Mouse (Mus musculus) splenic B cell, adult 2 months (primary cell): ENCODE measurements around the gene Trim15.

Experiments
- DNase-seq: peaks from one replicate; pipeline ENCODE4 v3.0.0-alpha.2; 2011; ENCODE audit warnings: low read depth, low spot score
- H3K27me3 ChIP-seq: 2 replicates; pipeline ENCODE4 v1.6.1; 2012; ENCODE audit warnings: mild to moderate bottlenecking, low read length, moderate library complexity, mixed read lengths; ENCODE audit not compliant: control insufficient read depth, poor library complexity, insufficient read depth, severe bottlenecking
- H3K36me3 ChIP-seq: 2 replicates; pipeline ENCODE4 v1.6.1; 2012; ENCODE audit warnings: mild to moderate bottlenecking, low read length, moderate library complexity, mixed read lengths; ENCODE audit not compliant: control insufficient read depth, poor library complexity, insufficient read depth, severe bottlenecking

Trim15 gene

GRCm38 (mm10) chr17:36849992-36850391 lies 17.0 kb downstream of the Trim15 start:
- Histone ChIP-seq H3K36me3 (peaks cover 11% of the 10 kb centered on the region), H3K27me3 (no peaks in the 10 kb centered on the region)
- DNase-seq = no peak

- H3K36me3 ChIP-seq = peaks cover 11% of the 10 kb centered on the region
- H3K27me3 ChIP-seq = no peaks in the 10 kb centered on the region
- DNase-seq = no peak
These were observed 18.1 kb downstream of the Trim15 start for GRCm38 (mm10) chr17:36848911-36849310.

GRCm38 (mm10) chr17:36844725-36845124 lies 22.3 kb downstream of the Trim15 start:
- peaks cover 5% of the 10 kb centered on the region; the same call in 1 of the 2 replicates for H3K36me3 ChIP-seq
- no peaks in the 10 kb centered on the region for H3K27me3 ChIP-seq
- DNase-seq = no peak

- DNase-seq = no peak
- peaks cover 5% of the 10 kb centered on the region; the same call in 1 of the 2 replicates for H3K36me3 ChIP-seq
These were observed 22.7 kb downstream of the Trim15 start for GRCm38 (mm10) chr17:36844286-36844719.

GRCm38 (mm10) chr17:36843696-36844095 lies 23.3 kb downstream of the Trim15 start:
- peaks cover 3% of the 10 kb centered on the region; the same call in 1 of the 2 replicates for H3K36me3 ChIP-seq
- DNase-seq = no peak
- H3K27me3 ChIP-seq = no peaks in the 10 kb centered on the region

More at GRCm38 (mm10) chr17:36844286-36844719, 22.7 kb downstream of the Trim15 start:
- H3K27me3 ChIP-seq = no peaks in the 10 kb centered on the region

GRCm38 (mm10) chr17:36840961-36841445 lies 26.0 kb downstream of the Trim15 start:
- no peak for DNase-seq
- Histone ChIP-seq H3K27me3 (no peaks in the 10 kb centered on the region), H3K36me3 (peaks cover 5% of the 10 kb centered on the region; the same call in 1 of the 2 replicates)

- Histone ChIP-seq H3K36me3 (0 out of 2 replicates have a peak, but pooled peaks cover 3% of the 10 kb centered on the region), H3K27me3 (no peaks in the 10 kb centered on the region)
- no peak for DNase-seq
These were observed 27.1 kb downstream of the Trim15 start for GRCm38 (mm10) chr17:36839931-36840330.

- no peaks in the 10 kb centered on the region for H3K27me3 ChIP-seq
- 0 out of 2 replicates have a peak, but pooled peaks cover 3% of the 10 kb centered on the region for H3K36me3 ChIP-seq
- DNase-seq = no peak
These were observed 28.0 kb downstream of the Trim15 start for GRCm38 (mm10) chr17:36839001-36839400.

GRCm38 (mm10) chr17:36836874-36837647 lies 29.9 kb downstream of the Trim15 start, which contains the start of gene Trim26:
Gene Trim26, plus strand, starts transcription at chr17:36837134.
- Histone ChIP-seq H3K27me3 (no peaks in the 10 kb centered on the region), H3K36me3 (0 out of 2 replicates have a peak, but pooled peaks cover 2% of the 10 kb centered on the region)
- peak; percentile 99 for DNase-seq

GRCm38 (mm10) chr17:36836427-36836812 lies 30.6 kb downstream of the Trim15 start:
- Histone ChIP-seq H3K36me3 (0 out of 2 replicates have a peak, but pooled peaks cover 2% of the 10 kb centered on the region), H3K27me3 (no peaks in the 10 kb centered on the region)
- DNase-seq = no peak

GRCm38 (mm10) chr17:36835591-36836426 lies 31.2 kb downstream of the Trim15 start:
- 0 out of 2 replicates have a peak, but pooled peaks cover 2% of the 10 kb centered on the region for H3K36me3 ChIP-seq
- no peaks in the 10 kb centered on the region for H3K27me3 ChIP-seq
- DNase-seq = peak; percentile 69

GRCm38 (mm10) chr17:36832694-36833093 lies 34.3 kb downstream of the Trim15 start:
- DNase-seq = no peak
- H3K27me3 ChIP-seq = no peaks in the 10 kb centered on the region
- no peaks in the 10 kb centered on the region for H3K36me3 ChIP-seq

- Histone ChIP-seq H3K36me3 (no peaks in the 10 kb centered on the region), H3K27me3 (no peaks in the 10 kb centered on the region)
- no peak for DNase-seq
These were observed 36.5 kb downstream of the Trim15 start for GRCm38 (mm10) chr17:36830470-36830869.

- H3K27me3 ChIP-seq = no peaks in the 10 kb centered on the region
- no peak for DNase-seq
- no peaks in the 10 kb centered on the region for H3K36me3 ChIP-seq
These were observed 38.5 kb downstream of the Trim15 start for GRCm38 (mm10) chr17:36828488-36828887.
